Mouse (Mus musculus): ENCODE results near the gene Bahd1. TPM values are rescaled to one million over a fixed set of nuclear protein-coding genes. Genes with fewer than 3 reads are reported as not detected.

Gene Bahd1
- polyA plus RNA-seq, 1 experiment from 2014 or later: 5.0 TPM

DNA sequence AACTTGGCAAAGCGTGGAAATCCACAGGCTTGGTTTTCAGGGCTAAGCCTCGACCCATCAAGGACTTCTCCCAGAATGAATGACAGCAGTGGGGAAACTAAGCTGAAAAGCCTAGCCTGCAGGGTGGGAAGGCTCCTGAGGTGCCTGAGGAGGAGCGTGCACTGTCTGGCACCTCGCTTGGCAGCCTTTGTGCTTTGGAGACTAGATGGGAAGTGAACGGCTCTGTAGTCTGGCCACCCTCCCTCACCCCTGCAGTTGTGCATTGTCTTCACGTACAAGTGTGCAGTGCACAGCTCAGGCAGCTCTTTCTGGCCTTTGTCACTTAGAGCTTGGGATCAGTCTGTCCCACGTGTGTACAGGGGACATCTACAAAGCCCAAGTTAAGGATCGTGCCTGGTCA lies 14.5 kb downstream of the Bahd1 start:
- H3K4me3 ChIP-seq (replicated peaks): no peak overlapping the region
- H3K36me3 ChIP-seq: peaks cover 37% of the 10 kb centered on the region
- 0 out of 2 replicates have a peak overlapping the region, but pooled peaks have one; percentile 23 for H3K9ac ChIP-seq (replicated peaks)
- no peaks in the 10 kb centered on the region for H3K27me3 ChIP-seq
- no peak overlapping the region; the same call in 1 of the 2 replicates for H3K27ac ChIP-seq
- no peak overlapping the region for H3K4me2 ChIP-seq (replicated peaks)
- no peaks in the 10 kb centered on the region for H3K9me3 ChIP-seq
- 23% methylated on average over 8 of the region's 8 CpGs for WGBS
- peak; percentile 43; the same call in 1 of the 2 replicates for ATAC-seq
- H3K4me1 ChIP-seq (replicated peaks): peaks cover 43% of the 10 kb centered on the region

DNA sequence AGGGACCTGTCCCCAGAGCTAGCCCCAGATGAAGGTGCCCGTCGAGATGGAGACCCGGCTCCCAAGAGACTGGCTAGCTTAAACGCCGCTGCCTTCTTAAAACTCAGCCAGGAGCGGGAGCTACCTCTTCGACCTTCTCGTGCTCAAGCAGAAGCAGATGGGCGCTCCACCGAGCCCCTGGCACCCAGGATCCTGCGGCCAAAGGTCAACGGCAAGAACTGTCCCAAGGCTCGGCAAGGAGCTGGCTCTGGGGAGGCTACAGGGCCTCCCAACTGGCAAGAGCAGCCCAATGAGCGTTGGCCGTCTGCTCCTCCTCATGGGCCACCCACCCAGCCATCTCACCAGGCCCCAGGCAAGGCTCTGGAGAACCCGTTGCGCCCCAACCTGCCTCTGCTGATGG lies 16.3 kb downstream of the Bahd1 start:
- Histone ChIP-seq H3K4me2 (replicated peaks) (no peak overlapping the region), H3K27me3 (no peaks in the 10 kb centered on the region), H3K4me1 (replicated peaks) (peaks cover 34% of the 10 kb centered on the region), H3K36me3 (peaks cover 49% of the 10 kb centered on the region), H3K9me3 (no peaks in the 10 kb centered on the region), H3K4me3 (replicated peaks) (no peak overlapping the region), H3K27ac (no peak overlapping the region), H3K9ac (replicated peaks) (no peak overlapping the region)
- no peak for ATAC-seq
- 90% methylated on average over 17 of the region's 17 CpGs for WGBS

DNA sequence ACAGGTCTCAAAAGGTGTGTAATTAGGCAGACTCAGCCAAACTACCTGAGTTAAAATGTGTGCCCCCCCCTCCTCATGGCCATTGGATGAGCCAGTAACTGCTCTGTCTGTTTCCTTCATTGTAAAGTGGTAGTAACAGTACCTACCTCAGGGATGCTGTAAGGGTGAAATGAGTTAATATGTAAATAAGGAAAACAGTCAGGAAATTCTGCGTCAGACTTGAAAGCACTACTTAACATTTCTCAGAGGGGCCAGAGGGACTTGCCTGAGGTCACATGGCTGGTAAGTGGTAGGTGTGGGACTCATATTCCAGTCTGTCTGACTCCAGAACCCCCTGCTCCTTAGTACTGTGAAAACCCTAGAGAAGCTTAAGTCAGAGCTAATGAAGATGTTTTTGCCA lies 18.4 kb downstream of the Bahd1 start:
- H3K36me3 ChIP-seq: peaks cover 66% of the 10 kb centered on the region
- no peaks in the 10 kb centered on the region for H3K27me3 ChIP-seq
- no peak overlapping the region for H3K9ac ChIP-seq (replicated peaks)
- no peak overlapping the region for H3K4me2 ChIP-seq (replicated peaks)
- ATAC-seq: no peak
- peaks cover 19% of the 10 kb centered on the region for H3K4me1 ChIP-seq (replicated peaks)
- no peak overlapping the region for H3K4me3 ChIP-seq (replicated peaks)
- WGBS: 57% methylated on average over 1 of the region's 1 CpGs
- no peaks in the 10 kb centered on the region for H3K9me3 ChIP-seq
- H3K27ac ChIP-seq: no peak overlapping the region

DNA sequence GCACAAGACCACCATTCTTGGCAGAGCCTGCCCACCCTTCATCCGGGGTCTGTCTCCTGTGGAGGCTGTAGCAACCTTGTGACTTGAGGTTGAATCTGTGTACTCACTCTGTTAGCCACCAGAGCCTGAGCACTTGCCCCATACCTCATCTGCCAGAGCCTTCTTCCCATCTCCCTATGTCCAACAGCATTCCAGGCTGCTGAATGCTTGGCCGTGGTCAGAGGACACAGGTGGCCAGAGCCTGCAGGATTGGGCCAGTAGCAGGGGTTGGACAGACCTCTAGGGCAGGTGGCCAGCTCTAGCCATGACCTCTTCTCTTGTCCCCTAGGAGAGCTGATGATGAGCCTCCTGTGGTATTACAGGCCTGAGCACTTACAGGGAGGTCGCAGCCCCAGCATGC lies 20.3 kb downstream of the Bahd1 start:
- Histone ChIP-seq H3K9me3 (no peaks in the 10 kb centered on the region), H3K4me1 (replicated peaks) (peaks cover 2% of the 10 kb centered on the region; the same call in 1 of the 2 replicates), H3K9ac (replicated peaks) (no peak overlapping the region), H3K27ac (no peak overlapping the region), H3K27me3 (no peaks in the 10 kb centered on the region), H3K4me3 (replicated peaks) (no peak overlapping the region), H3K4me2 (replicated peaks) (no peak overlapping the region), H3K36me3 (peaks cover 71% of the 10 kb centered on the region)
- no peak for ATAC-seq
- 89% methylated on average over 3 of the region's 3 CpGs for WGBS

DNA sequence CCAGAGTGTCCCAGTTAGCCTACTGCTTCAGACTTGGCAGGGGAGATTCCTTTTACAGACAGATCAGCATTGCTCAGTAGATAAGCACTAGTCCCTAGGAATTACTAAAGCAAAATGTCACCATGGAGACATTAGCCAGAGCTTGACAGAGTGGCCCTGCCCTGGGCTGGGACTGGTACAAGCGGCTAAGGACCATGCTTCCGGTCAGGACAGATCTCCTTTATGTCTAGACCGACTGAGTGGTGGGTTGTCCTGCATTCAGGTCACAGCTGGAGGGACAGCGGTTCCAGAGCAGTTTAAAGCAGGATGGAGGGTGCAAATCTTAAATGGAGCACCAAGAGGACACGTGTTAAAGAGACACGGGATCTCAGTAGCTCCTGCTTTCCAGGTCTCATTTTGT lies 25.8 kb downstream of the Bahd1 start:
- no peak overlapping the region for H3K27ac ChIP-seq
- peak overlapping the region; percentile 92 for H3K4me2 ChIP-seq (replicated peaks)
- peak overlapping the region; percentile 61 for H3K4me3 ChIP-seq (replicated peaks)
- H3K9ac ChIP-seq (replicated peaks): peak overlapping the region; percentile 61
- H3K36me3 ChIP-seq: peaks cover 29% of the 10 kb centered on the region
- no peaks in the 10 kb centered on the region for H3K27me3 ChIP-seq
- H3K4me1 ChIP-seq (replicated peaks): peaks cover 33% of the 10 kb centered on the region
- no peaks in the 10 kb centered on the region for H3K9me3 ChIP-seq
- WGBS: under 1% methylated on average over 6 of the region's 6 CpGs
- ATAC-seq: peak; percentile 71

DNA sequence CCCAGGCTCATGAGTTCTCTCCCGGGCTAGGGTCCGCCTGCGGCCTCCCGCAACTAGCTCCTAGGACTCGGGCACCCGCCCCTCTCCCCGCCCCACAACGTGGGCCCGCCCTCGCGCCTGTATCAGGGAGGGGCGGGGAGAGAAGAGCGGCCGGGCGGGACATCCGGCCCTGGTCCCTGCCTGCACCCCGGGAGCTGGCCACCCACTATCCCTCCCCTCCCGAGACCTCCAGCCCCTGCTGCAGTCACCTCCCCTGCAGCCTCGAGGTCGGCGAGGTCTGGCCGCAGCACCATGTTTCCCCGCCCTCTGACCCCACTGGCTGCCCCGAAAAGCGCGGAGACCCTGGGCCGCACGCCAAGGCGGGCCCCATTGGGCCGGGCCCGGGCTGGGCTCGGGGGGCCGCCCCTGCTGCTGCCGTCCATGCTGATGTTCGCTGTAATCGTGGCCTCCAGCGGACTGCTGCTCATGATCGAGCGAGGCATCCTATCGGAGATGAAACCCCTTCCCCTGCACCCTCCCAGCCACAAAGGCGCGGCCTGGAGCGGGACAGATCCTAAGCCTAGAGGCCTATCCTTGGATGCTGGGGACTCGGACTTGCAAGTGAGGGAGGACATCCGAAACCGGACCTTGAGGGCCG lies 26.3 kb downstream of the Bahd1 start, which contains the start of gene Chst14:
Gene Chst14 (plus strand): TSS at position 136 of the 637 bp plus-strand sequence.
- Histone ChIP-seq H3K4me3 (replicated peaks) (peak within 1 kb of the TSS; percentile 61), H3K4me2 (replicated peaks) (peak within 1 kb of the TSS; percentile 92), H3K27me3 (no peaks in the 10 kb centered on the region), H3K9me3 (no peaks in the 10 kb centered on the region), H3K36me3 (peaks cover 29% of the 10 kb centered on the region), H3K27ac (no peak within 1 kb of the TSS), H3K9ac (replicated peaks) (peak within 1 kb of the TSS; percentile 61), H3K4me1 (replicated peaks) (peaks cover 35% of the 10 kb centered on the region)
- peak; percentile 86 for ATAC-seq
- under 1% methylated on average over 47 of the region's 47 CpGs for WGBS

DNA sequence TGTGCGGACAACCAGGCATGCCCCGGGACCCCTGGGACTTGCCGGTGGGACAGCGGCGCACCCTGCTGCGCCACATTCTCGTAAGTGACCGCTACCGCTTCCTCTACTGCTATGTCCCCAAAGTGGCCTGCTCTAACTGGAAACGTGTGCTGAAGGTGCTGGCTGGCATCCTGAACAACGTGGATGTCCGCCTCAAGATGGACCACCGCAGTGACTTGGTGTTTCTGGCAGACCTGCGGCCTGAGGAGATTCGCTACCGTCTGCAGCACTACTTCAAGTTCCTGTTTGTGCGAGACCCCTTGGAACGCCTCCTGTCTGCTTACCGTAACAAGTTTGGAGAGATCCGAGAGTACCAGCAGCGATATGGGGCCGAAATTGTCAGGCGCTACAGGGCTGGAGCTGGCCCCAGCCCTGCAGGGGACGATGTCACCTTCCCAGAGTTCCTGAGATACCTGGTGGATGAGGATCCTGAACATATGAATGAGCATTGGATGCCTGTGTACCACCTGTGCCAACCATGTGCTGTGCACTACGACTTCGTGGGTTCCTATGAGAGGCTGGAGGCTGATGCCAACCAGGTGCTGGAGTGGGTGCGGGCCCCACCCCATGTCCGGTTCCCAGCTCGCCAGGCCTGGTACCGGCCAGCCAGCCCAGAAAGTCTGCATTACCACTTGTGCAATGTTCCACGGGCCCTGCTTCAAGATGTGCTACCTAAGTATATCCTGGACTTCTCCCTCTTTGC lies 27.0 kb downstream of the Bahd1 start:
- Histone ChIP-seq H3K4me2 (replicated peaks) (peak overlapping the region; percentile 92), H3K36me3 (peaks cover 26% of the 10 kb centered on the region), H3K9me3 (no peaks in the 10 kb centered on the region), H3K9ac (replicated peaks) (peak overlapping the region; percentile 61), H3K27me3 (no peaks in the 10 kb centered on the region), H3K4me3 (replicated peaks) (peak overlapping the region; percentile 61), H3K27ac (no peak overlapping the region), H3K4me1 (replicated peaks) (peaks cover 35% of the 10 kb centered on the region)
- 35% methylated on average over 31 of the region's 31 CpGs for WGBS
- ATAC-seq: no peak; the same call in 1 of the 2 replicates

DNA sequence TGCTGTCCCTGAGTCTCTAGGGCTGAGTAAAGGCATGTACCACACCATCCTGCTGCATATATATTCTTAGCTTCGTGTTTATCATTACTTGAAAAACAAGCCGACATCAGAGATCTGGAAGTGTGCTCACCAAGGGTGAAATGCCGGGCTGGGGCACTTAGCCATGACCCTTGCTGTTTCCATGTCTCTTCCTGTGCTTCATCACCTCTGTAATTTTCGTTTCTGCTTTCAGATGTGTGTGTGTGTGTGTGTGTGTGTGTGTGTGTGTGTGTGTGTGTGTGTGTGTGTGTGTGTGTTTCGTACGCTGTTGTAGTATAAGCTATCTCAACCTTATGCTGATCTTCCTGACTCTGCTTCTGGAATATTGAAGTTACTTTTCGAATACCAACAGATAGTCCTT lies 41.2 kb downstream of the Bahd1 start:
- Histone ChIP-seq H3K9ac (replicated peaks) (no peak overlapping the region), H3K27ac (no peak overlapping the region), H3K36me3 (no peaks in the 10 kb centered on the region), H3K27me3 (no peaks in the 10 kb centered on the region; the same call in 1 of the 2 replicates), H3K4me2 (replicated peaks) (no peak overlapping the region), H3K4me3 (replicated peaks) (no peak overlapping the region), H3K9me3 (no peaks in the 10 kb centered on the region), H3K4me1 (replicated peaks) (no peaks in the 10 kb centered on the region)
- no peak for ATAC-seq
- WGBS: 82% methylated on average over 7 of the region's 7 CpGs

DNA sequence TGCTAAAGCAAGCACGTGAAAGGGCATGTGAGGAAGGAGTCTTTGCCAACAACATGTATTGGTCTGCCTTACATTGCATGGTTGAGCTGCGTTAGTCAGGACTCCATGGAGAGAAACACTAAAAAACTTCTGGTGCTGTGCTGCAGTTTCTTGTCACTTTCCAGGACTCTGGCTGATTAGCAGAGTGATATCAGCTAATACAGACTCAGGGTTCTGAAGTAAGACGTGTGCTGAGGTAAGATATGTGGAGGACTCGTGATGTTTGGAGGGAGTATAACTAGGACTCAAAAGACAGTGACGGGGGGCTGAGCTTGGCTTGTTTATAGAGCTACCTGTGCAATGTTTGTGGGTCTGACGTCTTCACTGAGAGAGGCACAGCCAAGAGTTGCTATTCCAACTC lies 43.1 kb downstream of the Bahd1 start:
- WGBS: 91% methylated on average over 6 of the region's 6 CpGs
- Histone ChIP-seq H3K4me3 (replicated peaks) (no peak overlapping the region), H3K27me3 (no peaks in the 10 kb centered on the region; the same call in 1 of the 2 replicates), H3K9me3 (no peaks in the 10 kb centered on the region), H3K36me3 (no peaks in the 10 kb centered on the region), H3K27ac (no peak overlapping the region), H3K9ac (replicated peaks) (no peak overlapping the region), H3K4me2 (replicated peaks) (no peak overlapping the region), H3K4me1 (replicated peaks) (no peaks in the 10 kb centered on the region)
- no peak for ATAC-seq

DNA sequence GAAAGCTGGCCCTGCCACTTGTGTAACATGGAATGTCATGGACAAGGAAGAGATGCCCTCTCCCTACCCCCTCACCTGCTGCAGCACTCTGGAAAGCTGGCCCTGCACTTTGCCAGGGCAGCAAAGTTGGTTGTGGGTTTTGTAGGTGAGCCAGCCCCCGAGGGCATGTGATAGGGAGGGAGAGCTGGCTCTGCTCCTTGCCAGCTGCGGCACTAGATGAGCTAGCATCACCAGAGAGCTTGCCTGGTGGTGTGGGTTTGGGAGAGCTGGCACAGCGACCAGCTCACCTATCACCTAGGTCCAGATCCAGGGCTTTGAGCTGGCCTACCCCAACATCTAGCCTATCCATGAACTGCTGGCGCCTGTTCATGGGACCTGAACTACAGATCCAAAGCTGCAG lies 48.6 kb downstream of the Bahd1 start:
- Histone ChIP-seq H3K4me1 (replicated peaks) (no peaks in the 10 kb centered on the region), H3K36me3 (no peaks in the 10 kb centered on the region), H3K9me3 (no peaks in the 10 kb centered on the region), H3K9ac (replicated peaks) (no peak overlapping the region), H3K27ac (no peak overlapping the region), H3K27me3 (no peaks in the 10 kb centered on the region), H3K4me3 (replicated peaks) (no peak overlapping the region), H3K4me2 (replicated peaks) (no peak overlapping the region)
- WGBS: 86% methylated on average over 4 of the region's 4 CpGs
- ATAC-seq: no peak

DNA sequence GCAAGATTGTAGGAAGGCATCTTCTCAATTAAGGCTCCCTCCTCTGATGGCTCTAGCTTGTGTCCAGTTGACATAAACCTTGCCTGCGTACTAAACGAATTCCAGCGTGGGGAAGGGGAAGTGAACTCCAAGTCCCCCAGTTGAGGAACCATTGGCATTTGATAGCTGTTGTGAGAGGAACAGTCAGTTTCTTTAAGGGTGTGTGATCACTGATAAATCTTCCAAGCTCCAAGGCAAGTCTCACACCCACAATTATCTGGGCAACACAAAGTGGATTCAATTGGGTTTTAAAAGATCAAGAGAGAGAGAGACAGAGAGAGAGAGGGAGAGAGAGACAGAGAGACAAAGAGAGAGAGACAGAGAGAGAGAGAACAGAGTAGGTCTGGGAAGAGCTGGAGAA lies 49.5 kb downstream of the Bahd1 start:
- no peak for ATAC-seq
- H3K36me3 ChIP-seq: no peaks in the 10 kb centered on the region
- H3K4me2 ChIP-seq (replicated peaks): no peak overlapping the region
- no peak overlapping the region for H3K9ac ChIP-seq (replicated peaks)
- no peaks in the 10 kb centered on the region for H3K9me3 ChIP-seq
- H3K4me3 ChIP-seq (replicated peaks): no peak overlapping the region
- H3K27ac ChIP-seq: no peak overlapping the region
- H3K27me3 ChIP-seq: no peaks in the 10 kb centered on the region
- H3K4me1 ChIP-seq (replicated peaks): no peaks in the 10 kb centered on the region
- WGBS: 89% methylated on average over 3 of the region's 3 CpGs

DNA sequence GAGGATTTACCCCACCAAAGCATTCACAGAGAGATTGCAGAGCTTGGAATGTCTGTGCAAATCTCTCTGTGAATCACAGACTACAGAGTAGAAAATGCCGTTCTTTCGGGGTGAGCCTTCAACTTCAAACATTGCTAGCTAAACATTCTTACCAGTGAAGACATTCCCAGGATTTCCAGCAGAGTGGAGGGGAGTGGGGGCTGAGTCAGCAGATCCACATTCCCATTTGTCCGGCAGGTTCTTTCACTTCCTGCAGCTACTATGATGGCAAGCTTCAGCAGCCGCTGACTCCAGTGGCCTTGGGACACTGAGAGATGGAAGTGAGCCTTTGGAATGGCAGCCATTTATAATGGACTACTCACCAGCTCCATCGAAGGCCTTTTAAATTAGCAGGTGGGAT lies 56.3 kb downstream of the Bahd1 start:
- WGBS: 83% methylated on average over 5 of the region's 5 CpGs
- no peaks in the 10 kb centered on the region for H3K9me3 ChIP-seq
- H3K27me3 ChIP-seq: no peaks in the 10 kb centered on the region
- no peaks in the 10 kb centered on the region for H3K36me3 ChIP-seq
- no peak overlapping the region for H3K27ac ChIP-seq
- no peaks in the 10 kb centered on the region for H3K4me1 ChIP-seq (replicated peaks)
- no peak overlapping the region for H3K4me2 ChIP-seq (replicated peaks)
- H3K9ac ChIP-seq (replicated peaks): no peak overlapping the region
- no peak overlapping the region for H3K4me3 ChIP-seq (replicated peaks)
- ATAC-seq: no peak
